Mouse (Mus musculus): ENCODE results near the gene Tmem243. TPM values are rescaled to one million over a fixed set of nuclear protein-coding genes. Genes with fewer than 3 reads are reported as not detected.

Gene Tmem243
- polyA plus RNA-seq (2012; rRNA removed) (3.1 and 4.2 TPM in 2 replicates), polyA plus RNA-seq (2014; fragmentation: Nextera tagmentation; extraction: Ambion mirVana) (10.6 and 11.3 TPM in 2 replicates)

GRCm38 (mm10) chr5:9100207-9100848, at the start of gene Tmem243:
Gene Tmem243 (plus strand): TSS chr5:9100668.
- peak within 1 kb of the TSS; percentile 56 for H3K9ac ChIP-seq (replicated peaks)
- peak within 1 kb of the TSS; percentile 78 for H3K4me2 ChIP-seq (ENCODE audit: low read depth)
- peak within 1 kb of the TSS; percentile 62 to 67 for H3K4me3 ChIP-seq (ENCODE audit: insufficient read depth in 1 of 2, low read depth in 2 of 2, low read length in 2 of 2)
- H3K4me1 ChIP-seq (replicated peaks; ENCODE audit: control insufficient read depth in 2 of 2, insufficient read depth in 2 of 2, low read length in 1 of 2): peaks cover 0 to 5% of the 10 kb centered on the region in 2 experiments; a peak in 2 of 4 replicates
- under 1% methylated on average over 59 of the region's 59 CpGs for WGBS (ENCODE audit: insufficient replicate concordance)
- DNase-seq (ENCODE audit: low read depth in 3 of 3, low spot score in 3 of 3): peak; percentile 40 to 43 (median 41)
- no peaks in the 10 kb centered on the region; the same call in 1 of the 2 replicates for H3K9me3 ChIP-seq (ENCODE audit: control insufficient read depth, low read length)
- ATAC-seq (ENCODE audit: insufficient read depth): peak; percentile 88
- TF ChIP-seq EP300 (IDR thresholded peaks at IDR 0.05; ENCODE audit: low read depth) (no peak), CTCF (IDR thresholded peaks at IDR 0.05; ENCODE audit: low read depth) (no peak)
- no peak within 1 kb of the TSS for H3K27ac ChIP-seq
- no peaks in the 10 kb centered on the region for H3K36me3 ChIP-seq (replicated peaks; ENCODE audit: control insufficient read depth, insufficient read depth, low read depth)
- H3K27me3 ChIP-seq (ENCODE audit: control insufficient read depth, insufficient read depth, low read length): peaks cover 31% of the 10 kb centered on the region

GRCm38 (mm10) chr5:9056020-9056660, 44.3 kb upstream of the Tmem243 start:
- Histone ChIP-seq H3K27ac (no peak overlapping the region), H3K4me2 (ENCODE audit: low read depth) (no peak overlapping the region), H3K4me3 (ENCODE audit: insufficient read depth in 1 of 2, low read depth in 2 of 2, low read length in 2 of 2) (no peak overlapping the region), H3K27me3 (ENCODE audit: control insufficient read depth, insufficient read depth, low read length) (no peaks in the 10 kb centered on the region), H3K9me3 (ENCODE audit: control insufficient read depth, low read length) (no peaks in the 10 kb centered on the region), H3K36me3 (replicated peaks; ENCODE audit: control insufficient read depth, insufficient read depth, low read depth) (no peaks in the 10 kb centered on the region), H3K4me1 (replicated peaks; ENCODE audit: control insufficient read depth in 2 of 2, insufficient read depth in 2 of 2, low read length in 1 of 2) (no peaks in the 10 kb centered on the region), H3K9ac (replicated peaks) (no peak overlapping the region)
- DNase-seq (ENCODE audit: low read depth in 3 of 3, low spot score in 3 of 3): peak in 2 of 3 experiments; percentile 18 to 24
- TF ChIP-seq EP300 (IDR thresholded peaks at IDR 0.05; ENCODE audit: low read depth) (no peak), CTCF (IDR thresholded peaks at IDR 0.05; ENCODE audit: low read depth) (peak; percentile 75)
- WGBS (ENCODE audit: insufficient replicate concordance): 15% methylated on average over 3 of the region's 3 CpGs
- no peak for ATAC-seq (ENCODE audit: insufficient read depth)

GRCm38 (mm10) chr5:9057277-9057879, 43.1 kb upstream of the Tmem243 start:
- WGBS (ENCODE audit: insufficient replicate concordance): 60% methylated on average over 5 of the region's 5 CpGs
- ATAC-seq (ENCODE audit: insufficient read depth): no peak

GRCm38 (mm10) chr5:9059303-9060023, 41.0 kb upstream of the Tmem243 start:
- Histone ChIP-seq H3K4me2 (ENCODE audit: low read depth) (no peak overlapping the region), H3K36me3 (replicated peaks; ENCODE audit: control insufficient read depth, insufficient read depth, low read depth) (no peaks in the 10 kb centered on the region), H3K27me3 (ENCODE audit: control insufficient read depth, insufficient read depth, low read length) (no peaks in the 10 kb centered on the region), H3K4me3 (ENCODE audit: insufficient read depth in 1 of 2, low read depth in 2 of 2, low read length in 2 of 2) (no peak overlapping the region), H3K4me1 (replicated peaks; ENCODE audit: control insufficient read depth in 2 of 2, insufficient read depth in 2 of 2, low read length in 1 of 2) (no peaks in the 10 kb centered on the region), H3K27ac (no peak overlapping the region), H3K9ac (replicated peaks) (no peak overlapping the region), H3K9me3 (ENCODE audit: control insufficient read depth, low read length) (no peaks in the 10 kb centered on the region)
- no peak for ATAC-seq (ENCODE audit: insufficient read depth)
- WGBS (ENCODE audit: insufficient replicate concordance): 61% methylated on average over 6 of the region's 6 CpGs
- TF ChIP-seq EP300 (IDR thresholded peaks at IDR 0.05; ENCODE audit: low read depth) (no peak), CTCF (IDR thresholded peaks at IDR 0.05; ENCODE audit: low read depth) (no peak)
- DNase-seq (ENCODE audit: low read depth in 3 of 3, low spot score in 3 of 3): no peak

More at GRCm38 (mm10) chr5:9057277-9057879, 43.1 kb upstream of the Tmem243 start:
- no peak for DNase-seq (ENCODE audit: low read depth in 3 of 3, low spot score in 3 of 3)
- TF ChIP-seq EP300 (IDR thresholded peaks at IDR 0.05; ENCODE audit: low read depth) (no peak), CTCF (IDR thresholded peaks at IDR 0.05; ENCODE audit: low read depth) (no peak)
- Histone ChIP-seq H3K9ac (replicated peaks) (no peak overlapping the region), H3K9me3 (ENCODE audit: control insufficient read depth, low read length) (no peaks in the 10 kb centered on the region), H3K27ac (no peak overlapping the region), H3K4me3 (ENCODE audit: insufficient read depth in 1 of 2, low read depth in 2 of 2, low read length in 2 of 2) (no peak overlapping the region), H3K4me1 (replicated peaks; ENCODE audit: control insufficient read depth in 2 of 2, insufficient read depth in 2 of 2, low read length in 1 of 2) (no peaks in the 10 kb centered on the region), H3K4me2 (ENCODE audit: low read depth) (no peak overlapping the region), H3K27me3 (ENCODE audit: control insufficient read depth, insufficient read depth, low read length) (no peaks in the 10 kb centered on the region), H3K36me3 (replicated peaks; ENCODE audit: control insufficient read depth, insufficient read depth, low read depth) (no peaks in the 10 kb centered on the region)

All from liver, embryonic 14.5 days (tissue).